Comparison of ENCODE assay signal across 28 mouse cellular contexts in the genomic region with DNA sequence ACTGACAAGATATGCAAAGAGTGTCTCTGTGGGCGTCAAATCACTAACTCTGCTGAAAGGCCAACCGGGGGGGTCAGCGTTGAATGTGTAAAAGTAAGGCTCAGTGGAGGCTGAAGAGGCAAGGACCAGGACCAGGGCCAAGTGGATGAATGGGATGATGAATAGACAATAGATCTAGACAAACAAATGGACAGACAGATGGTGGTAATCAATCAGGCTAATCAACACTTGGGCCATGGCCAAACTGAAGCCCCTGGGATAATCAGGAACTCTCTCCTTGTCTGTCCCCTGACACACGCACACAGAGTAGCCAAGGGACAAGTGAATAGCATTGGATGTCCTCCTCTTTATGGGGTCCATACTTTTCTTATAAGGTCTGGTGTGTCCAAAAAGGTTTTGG.
DNase-seq lines count a peak whose midpoint lies in the region; ATAC-seq and TF ChIP-seq lines count a peak whose summit lies in the region.
"Had no signal": no experiment of that assay in that cellular context is flagged by ENCODE, and none has a peak within 500 bp of the region (broad histone marks: within the 10 kb centered on the region; RNA-seq: fewer than 3 reads in every experiment).

No protein-coding gene starts in this region.

- dilution Hi-C loops in CH12.LX (cut with MboI; ENCODE audit: extremely low pct_ligation_motif_present, extremely low pct_unique_long_range_greater_than_20kb, low sequenced_read_pairs): no loop called here

- no peak for TF ChIP-seq POLR2A in CH12.LX (IDR thresholded peaks at IDR 0.05; ENCODE audit: low read depth, low read length)

- no peak overlapping the region for H3K4me2 ChIP-seq in hindbrain, embryonic 13.5 days
- H3K4me2 ChIP-seq in CH12.LX (ENCODE audit: insufficient read depth, low read depth, poor library complexity, severe bottlenecking): no peak overlapping the region
- H3K4me2 ChIP-seq in neural tube, embryonic 15.5 days: no peak overlapping the region
- H3K4me2 ChIP-seq: heart, embryonic 11.5 days; liver, embryonic 12.5 days; midbrain, embryonic 12.5 days had no signal

- no peaks in the 10 kb centered on the region for H3K36me3 ChIP-seq in hindbrain, embryonic 13.5 days
- H3K36me3 ChIP-seq in hindbrain, embryonic 10.5 days: no peaks in the 10 kb centered on the region
- H3K36me3 ChIP-seq in CH12.LX (replicated peaks in 1 of 2; ENCODE audit: control insufficient read depth in 1 of 2, insufficient read depth in 1 of 2, low read length in 1 of 2): no peaks in the 10 kb centered on the region
- no peaks in the 10 kb centered on the region for H3K36me3 ChIP-seq in neural tube, embryonic 15.5 days
- H3K36me3 ChIP-seq: liver, embryonic 12.5 days; midbrain, embryonic 12.5 days had no signal

- no peaks in the 10 kb centered on the region for H3K27me3 ChIP-seq in hindbrain, embryonic 13.5 days
- no peaks in the 10 kb centered on the region for H3K27me3 ChIP-seq in hindbrain, embryonic 10.5 days (ENCODE audit: insufficient read depth, poor library complexity, severe bottlenecking)
- H3K27me3 ChIP-seq in CH12.LX (replicated peaks): no peaks in the 10 kb centered on the region
- H3K27me3 ChIP-seq in neural tube, embryonic 15.5 days (replicated peaks): no peaks in the 10 kb centered on the region
- H3K27me3 ChIP-seq: liver, embryonic 12.5 days; megakaryocyte, embryonic 14.5 days; midbrain, embryonic 12.5 days had no signal

- H3K9me3 ChIP-seq in hindbrain, embryonic 13.5 days: no peaks in the 10 kb centered on the region
- no peaks in the 10 kb centered on the region for H3K9me3 ChIP-seq in hindbrain, embryonic 10.5 days
- no peaks in the 10 kb centered on the region for H3K9me3 ChIP-seq in CH12.LX (replicated peaks; ENCODE audit: low read length)
- H3K9me3 ChIP-seq in neural tube, embryonic 15.5 days (replicated peaks): no peaks in the 10 kb centered on the region
- H3K9me3 ChIP-seq: liver, embryonic 12.5 days; midbrain, embryonic 12.5 days had no signal

- DNase-seq in hindbrain, embryonic 10.5 days (ENCODE audit: low spot score): no peak
- DNase-seq in CH12.LX (ENCODE audit: extremely low read depth): peak; percentile 12
- peak; percentile 58 for DNase-seq in Muller cell, postnatal 12 days (ENCODE audit: inconsistent ontology term)
- DNase-seq in layer of hippocampus, adult 8-10 months (ENCODE audit: low spot score in 2 of 2): no peak
- DNase-seq in layer of hippocampus, adult 11-12 months (ENCODE audit: low spot score): no peak
- DNase-seq: adrenal gland, adult 8-10 months; B cell, adult 2 months; cerebellum, adult 11 months; gastrocnemius, postnatal 14 days; heart, adult 18-20 months; heart, postnatal 4 days; kidney, adult 9 months; kidney, postnatal 10 days; liver, postnatal 0 days; lung, postnatal 36 days; right cerebral cortex, adult 18-20 months; spleen, adult 18-20 months; thymus, adult 2 months; thymus, postnatal 36 days had no signal

- no peak overlapping the region for H3K9ac ChIP-seq in hindbrain, embryonic 13.5 days
- H3K9ac ChIP-seq in CH12.LX (ENCODE audit: insufficient read depth, low read depth): no peak overlapping the region
- H3K9ac ChIP-seq in neural tube, embryonic 15.5 days (replicated peaks): no peak overlapping the region
- H3K9ac ChIP-seq: liver, embryonic 12.5 days; liver, postnatal 0 days; midbrain, embryonic 12.5 days had no signal

- H3K79me2 ChIP-seq in CH12.LX (replicated peaks; ENCODE audit: control insufficient read depth, extremely low read depth, insufficient read depth, poor library complexity, severe bottlenecking): no peaks in the 10 kb centered on the region

- peaks cover 17% of the 10 kb centered on the region for H3K4me1 ChIP-seq in hindbrain, embryonic 13.5 days (replicated peaks)
- H3K4me1 ChIP-seq in hindbrain, embryonic 10.5 days (replicated peaks): peaks cover 14% of the 10 kb centered on the region; the same call in 1 of the 2 replicates
- H3K4me1 ChIP-seq in CH12.LX (ENCODE audit: control insufficient read depth in 1 of 2, insufficient read depth in 2 of 2): peaks cover 0 to 23% of the 10 kb centered on the region in 2 experiments; a peak in 2 of 4 replicates
- H3K4me1 ChIP-seq in neural tube, embryonic 15.5 days: peaks cover 12% of the 10 kb centered on the region; the same call in 1 of the 2 replicates
- H3K4me1 ChIP-seq: liver, embryonic 12.5 days; megakaryocyte, embryonic 14.5 days; midbrain, embryonic 12.5 days had no signal

- 40% methylated on average over 4 of the region's 4 CpGs for WGBS in hindbrain, embryonic 13.5 days
- 62% methylated on average over 4 of the region's 4 CpGs for WGBS in hindbrain, embryonic 10.5 days
- WGBS in neural tube, embryonic 15.5 days: 30% methylated on average over 4 of the region's 4 CpGs

- H3K27ac ChIP-seq in hindbrain, embryonic 13.5 days: no peak overlapping the region
- no peak overlapping the region for H3K27ac ChIP-seq in hindbrain, embryonic 10.5 days
- H3K27ac ChIP-seq in CH12.LX (ENCODE audit: insufficient read depth, low read depth): no peak overlapping the region
- no peak overlapping the region for H3K27ac ChIP-seq in neural tube, embryonic 15.5 days (replicated peaks)
- H3K27ac ChIP-seq: liver, embryonic 12.5 days; midbrain, embryonic 12.5 days had no signal

- TF ChIP-seq EP300 in CH12.LX (IDR thresholded peaks at IDR 0.05; ENCODE audit: low read length): no peak

- ATAC-seq in hindbrain, embryonic 13.5 days (ENCODE audit: low FRiP score): peak; percentile 60
- 0 out of 2 replicates have a peak, but pooled peaks have one; percentile 23 for ATAC-seq in neural tube, embryonic 15.5 days (ENCODE audit: low FRiP score)
- ATAC-seq: forebrain, embryonic 14.5 days; intestine, postnatal 0 days; liver, embryonic 12.5 days; liver, postnatal 0 days had no signal

- TF ChIP-seq CTCF in CH12.LX (conservative IDR thresholded peaks at IDR 0.05 in 1 of 2, IDR thresholded peaks at IDR 0.05 in 1 of 2; ENCODE audit: low read depth in 2 of 2, low read length in 2 of 2): no peak

- in situ Hi-C loops in CH12.LX (cut with MboI; ENCODE audit: low pct_ligation_motif_present, low pct_unique_long_range_greater_than_20kb, low sequenced_read_pairs): no loop called here

- TF ChIP-seq RAD21 in CH12.LX (IDR thresholded peaks at IDR 0.05; ENCODE audit: low read depth, low read length): no peak

- no peak overlapping the region for H3K4me3 ChIP-seq in hindbrain, embryonic 13.5 days
- H3K4me3 ChIP-seq in hindbrain, embryonic 10.5 days: no peak overlapping the region
- no peak overlapping the region for H3K4me3 ChIP-seq in CH12.LX (replicated peaks in 1 of 3; ENCODE audit: low read depth in 2 of 3, low read length in 2 of 3, poor library complexity in 1 of 3)
- no peak overlapping the region for H3K4me3 ChIP-seq in neural tube, embryonic 15.5 days (replicated peaks)
- H3K4me3 ChIP-seq: liver, embryonic 12.5 days; megakaryocyte, embryonic 14.5 days; midbrain, embryonic 12.5 days; myocyte had no signal

TF ChIP-seq in CH12.LX, 34 proteins besides CTCF, POLR2A, EP300 and RAD21:
- TF ChIP-seq MXI1 (IDR thresholded peaks at IDR 0.05; ENCODE audit: low read depth, low read length) (no peak), E2F4 (IDR thresholded peaks at IDR 0.05; ENCODE audit: insufficient replicate concordance, low read depth, low read length) (no peak), ZKSCAN1 (IDR thresholded peaks at IDR 0.05; ENCODE audit: borderline replicate concordance, low read depth, low read length) (no peak), MAFK (IDR thresholded peaks at IDR 0.05; ENCODE audit: insufficient replicate concordance, low read length) (no peak), MYC (IDR thresholded peaks at IDR 0.05; ENCODE audit: low read depth, low read length) (no peak), CHD1 (IDR thresholded peaks at IDR 0.05; ENCODE audit: low read depth, low read length) (no peak), MEF2A (IDR thresholded peaks at IDR 0.05; ENCODE audit: borderline replicate concordance, low read depth, low read length) (no peak), ZC3H11A (IDR thresholded peaks at IDR 0.05; ENCODE audit: low read depth, low read length) (no peak), USF1 (IDR thresholded peaks at IDR 0.05; ENCODE audit: low read depth, low read length) (no peak), SMC3 (IDR thresholded peaks at IDR 0.05; ENCODE audit: low read depth, low read length) (no peak), KAT2A (IDR thresholded peaks at IDR 0.05; ENCODE audit: insufficient replicate concordance, low read length) (no peak), NRF1 (IDR thresholded peaks at IDR 0.05; ENCODE audit: low read depth, low read length) (no peak), PAX5 (IDR thresholded peaks at IDR 0.05; ENCODE audit: low read length) (no peak), USF2 (conservative IDR thresholded peaks at IDR 0.05; ENCODE audit: low read depth, low read length) (no peak), CHD2 (IDR thresholded peaks at IDR 0.05; ENCODE audit: low read length) (no peak), GABPA (IDR thresholded peaks at IDR 0.05; ENCODE audit: insufficient replicate concordance, low read depth, low read length) (no peak)

Comparison
In these comparisons a context has a peak if more than half of its experiments do, and no peak if none do; other contexts are left out.
1. DNase-seq: peak in CH12.LX (single experiment) and Muller cell, postnatal 12 days (single experiment); none in hindbrain, embryonic 10.5 days (single experiment), layer of hippocampus, adult 8-10 months (0 of 2) and layer of hippocampus, adult 11-12 months (single experiment).